ENCODE assay signal across 27 mouse cellular contexts in genomic region chr10:40286767-40287166, GRCm38 (mm10). TPM values are rescaled to one million over a fixed set of nuclear protein-coding genes. Genes with fewer than 3 reads are reported as not detected.
DNase-seq lines count a peak whose midpoint lies in the region; ATAC-seq and TF ChIP-seq lines count a peak whose summit lies in the region.
"Had no signal": no experiment of that assay in that cellular context is flagged by ENCODE, and none has a peak within 500 bp of the region (broad histone marks: within the 10 kb centered on the region; RNA-seq: fewer than 3 reads in every experiment).

No protein-coding gene starts in this region.

- no peaks in the 10 kb centered on the region for H3K27me3 ChIP-seq in CH12.LX (replicated peaks)
- H3K27me3 ChIP-seq: embryonic facial prominence, embryonic 13.5 days; forebrain, embryonic 12.5 days; forebrain, embryonic 15.5 days; heart, embryonic 12.5 days; heart, embryonic 15.5 days; intestine, embryonic 15.5 days had no signal

- H3K4me1 ChIP-seq in CH12.LX (ENCODE audit: control insufficient read depth in 1 of 2, insufficient read depth in 2 of 2) = peaks cover 0 to 11% of the 10 kb centered on the region in 2 experiments; a peak in 2 of 4 replicates
- H3K4me1 ChIP-seq: embryonic facial prominence, embryonic 10.5 days; embryonic facial prominence, embryonic 13.5 days; forebrain, embryonic 12.5 days; heart, embryonic 12.5 days; heart, embryonic 15.5 days; intestine, embryonic 15.5 days had no signal

- in situ Hi-C loops in CH12.LX (cut with MboI; ENCODE audit: low pct_ligation_motif_present, low pct_unique_long_range_greater_than_20kb, low sequenced_read_pairs) = no loop called here

- dilution Hi-C loops in CH12.LX (cut with MboI; ENCODE audit: extremely low pct_ligation_motif_present, extremely low pct_unique_long_range_greater_than_20kb, low sequenced_read_pairs) = no loop called here

- H3K9me3 ChIP-seq in CH12.LX (replicated peaks; ENCODE audit: low read length) = no peaks in the 10 kb centered on the region
- H3K9me3 ChIP-seq: embryonic facial prominence, embryonic 10.5 days; forebrain, embryonic 12.5 days; forebrain, embryonic 15.5 days; heart, embryonic 15.5 days; intestine, embryonic 15.5 days had no signal

- no peak overlapping the region for H3K27ac ChIP-seq in CH12.LX (ENCODE audit: insufficient read depth, low read depth)
- H3K27ac ChIP-seq: embryonic facial prominence, embryonic 10.5 days; embryonic facial prominence, embryonic 13.5 days; forebrain, embryonic 12.5 days; forebrain, embryonic 15.5 days; gastrocnemius, adult 2 months; heart, embryonic 15.5 days; hindbrain, embryonic 14.5 days; hindbrain, postnatal 0 days; intestine, embryonic 15.5 days had no signal

- ATAC-seq in inflammation-experienced regulatory T-cells, adult 6 months = peak; percentile 75
- ATAC-seq: forebrain, embryonic 15.5 days; hindbrain, postnatal 0 days; intestine, embryonic 15.5 days had no signal

- TF ChIP-seq CTCF in CH12.LX (conservative IDR thresholded peaks at IDR 0.05 in 1 of 2, IDR thresholded peaks at IDR 0.05 in 1 of 2; ENCODE audit: low read depth in 2 of 2, low read length in 2 of 2) = no peak

- no peak for TF ChIP-seq POLR2A in CH12.LX (IDR thresholded peaks at IDR 0.05; ENCODE audit: low read depth, low read length)

- H3K79me2 ChIP-seq in CH12.LX (replicated peaks; ENCODE audit: control insufficient read depth, extremely low read depth, insufficient read depth, poor library complexity, severe bottlenecking) = no peaks in the 10 kb centered on the region

- H3K9ac ChIP-seq in CH12.LX (ENCODE audit: insufficient read depth, low read depth) = no peak overlapping the region
- H3K9ac ChIP-seq: embryonic facial prominence, embryonic 13.5 days; forebrain, embryonic 12.5 days; forebrain, embryonic 15.5 days; heart, embryonic 12.5 days; heart, embryonic 15.5 days; hindbrain, embryonic 14.5 days; intestine, embryonic 15.5 days had no signal

- peaks cover 19 to 39% of the 10 kb centered on the region in 2 experiments for H3K36me3 ChIP-seq in CH12.LX (replicated peaks in 1 of 2; ENCODE audit: control insufficient read depth in 1 of 2, insufficient read depth in 1 of 2, low read length in 1 of 2)

- H3K4me3 ChIP-seq in CH12.LX (replicated peaks in 1 of 3; ENCODE audit: low read depth in 2 of 3, low read length in 2 of 3, poor library complexity in 1 of 3) = no peak overlapping the region
- H3K4me3 ChIP-seq: embryonic facial prominence, embryonic 10.5 days; embryonic facial prominence, embryonic 13.5 days; erythroblast, embryonic 14.5 days; forebrain, embryonic 12.5 days; forebrain, embryonic 15.5 days; gastrocnemius, adult 2 months; heart, embryonic 12.5 days; heart, embryonic 15.5 days; intestine, embryonic 15.5 days had no signal

- DNase-seq in CD4-positive, CD25-positive, alpha-beta regulatory T cell, adult 2 months (ENCODE audit: low read depth, low spot score) = peak; percentile 24
- peak; percentile 44 for DNase-seq in CH12.LX (ENCODE audit: extremely low read depth)
- DNase-seq in embryo, embryonic 11 days = no peak
- DNase-seq in urinary bladder, postnatal 25 days (ENCODE audit: low spot score) = no peak
- DNase-seq in kidney, adult 11 months = no peak
- DNase-seq: adrenal gland, postnatal 10 days; adrenal gland, postnatal 36 days; cerebellum, adult 18-20 months; cerebellum, adult 9-10 months; cerebellum, postnatal 14 days; gastrocnemius, adult 2 months; gastrocnemius, postnatal 25 days; heart, adult 18-20 months; heart, postnatal 10 days; heart, postnatal 4 days; kidney, adult 18-20 months had no signal

- TF ChIP-seq EP300 in CH12.LX (IDR thresholded peaks at IDR 0.05; ENCODE audit: low read length) = no peak

- no peak for TF ChIP-seq RAD21 in CH12.LX (IDR thresholded peaks at IDR 0.05; ENCODE audit: low read depth, low read length)

- H3K4me2 ChIP-seq in CH12.LX (ENCODE audit: insufficient read depth, low read depth, poor library complexity, severe bottlenecking) = no peak overlapping the region
- H3K4me2 ChIP-seq: embryonic facial prominence, embryonic 13.5 days; forebrain, embryonic 12.5 days; forebrain, embryonic 15.5 days; heart, embryonic 12.5 days; heart, embryonic 15.5 days; hindbrain, embryonic 14.5 days; intestine, embryonic 15.5 days had no signal

TF ChIP-seq in CH12.LX, 34 proteins besides CTCF, POLR2A, EP300 and RAD21:
- TF ChIP-seq SIN3A (IDR thresholded peaks at IDR 0.05; ENCODE audit: low read length) = no peak
- TF ChIP-seq KAT2A (IDR thresholded peaks at IDR 0.05; ENCODE audit: insufficient replicate concordance, low read length) = no peak
- no peak for TF ChIP-seq JUN (IDR thresholded peaks at IDR 0.05; ENCODE audit: insufficient read depth, low read depth, low read length)
TF ChIP-seq in CH12.LX: peak in this region for 0.

RNA-seq across cellular contexts. Expression of gene Amd1, which starts 15.2 kb away (rescaled TPM):
- total RNA-seq in CH12.LX (2012; rRNA removed) = 88.3 and 133 TPM in 2 replicates
- total RNA-seq in CH12.LX (2014; rRNA removed) = 266 and 267 TPM in 2 replicates
- 128 and 165 TPM in 2 replicates for polyA plus RNA-seq in CH12.LX (2012; ENCODE audit: insufficient read length, low read depth)
- 10 to 100 TPM; 49.4 to 80.0 (median 63.0) TPM for polyA plus RNA-seq in inflammation-experienced regulatory T-cells, adult 6 months (2017; shearing (Covaris generic))

RNA-seq across cellular contexts. Expression of gene Gtf3c6, which starts 28.9 kb away (rescaled TPM):
- 32.5 and 49.3 TPM in 2 replicates for total RNA-seq in CH12.LX (2012; rRNA removed)
- 30.8 and 32.7 TPM in 2 replicates for total RNA-seq in CH12.LX (2014; rRNA removed)
- polyA plus RNA-seq in CH12.LX (2012; ENCODE audit: insufficient read length, low read depth) = 107 and 135 TPM in 2 replicates
- polyA plus RNA-seq in inflammation-experienced regulatory T-cells, adult 6 months (2017; shearing (Covaris generic)) = 100 to 1,000 TPM; 113 to 128 (median 121) TPM

RNA-seq across cellular contexts. Expression of gene Rpf2, which starts 39.9 kb away (rescaled TPM):
- total RNA-seq in CH12.LX (2012; rRNA removed) (78.2 and 92.5 TPM in 2 replicates), CH12.LX (2014; rRNA removed) (174 and 197 TPM in 2 replicates)
- polyA plus RNA-seq in CH12.LX (2012; ENCODE audit: insufficient read length, low read depth) = 101 and 147 TPM in 2 replicates
- 10 to 100 TPM; 59.8 to 68.0 (median 65.5) TPM for polyA plus RNA-seq in inflammation-experienced regulatory T-cells, adult 6 months (2017; shearing (Covaris generic))

RNA-seq across cellular contexts. Expression of gene Cdk19, which starts 52.6 kb away (rescaled TPM):
- total RNA-seq in CH12.LX (2012; rRNA removed) (2.0 and 3.3 TPM in 2 replicates), CH12.LX (2014; rRNA removed) (4.7 and 4.8 TPM in 2 replicates)
- 3.4 and 4.0 TPM in 2 replicates for polyA plus RNA-seq in CH12.LX (2012; ENCODE audit: insufficient read length, low read depth)
- polyA plus RNA-seq in inflammation-experienced regulatory T-cells, adult 6 months (2017; shearing (Covaris generic)) = 10 to 100 TPM in 2 of 3 experiments, 1 to 10 TPM in 1; 8.7 to 15.9 (median 12.1) TPM

Comparison
In these comparisons a context has a peak if more than half of its experiments do, and no peak if none do; other contexts are left out.
1. DNase-seq: peak in CD4-positive, CD25-positive, alpha-beta regulatory T cell, adult 2 months (single experiment) and CH12.LX (single experiment); none in embryo, embryonic 11 days (single experiment), urinary bladder, postnatal 25 days (single experiment) and kidney, adult 11 months (single experiment).